Mouse (Mus musculus) heart, postnatal 25 days (tissue): ENCODE measurements around the gene Zcchc17. TPM values are rescaled to one million over a fixed set of nuclear protein-coding genes. Genes with fewer than 3 reads are reported as not detected.

Experiments used
- DNase-seq: peaks from one replicate; pipeline ENCODE4 v3.0.0; 2022; ENCODE audit warnings: low spot score
- intact Hi-C: fragments of 180-260 bp; cut with DNase I; formaldehyde crosslinking; loops from one replicate; pipeline ENCODE4 v1.15.1; 2025
- total RNA-seq, 2 experiments: library from RNA; stranded (reverse); gene quantifications; 2 replicates each; pipeline ENCODE4 v1.2.3; 2021

The Zcchc17 gene
- total RNA-seq, 2 experiments from 2014 or later, result 26.2 to 28.9 TPM

- no peak for DNase-seq
- intact Hi-C loops, result no loop called here
Observed at GRCm38 (mm10) chr4:130294513-130294912, 65.2 kb downstream of the Zcchc17 start.

DNA sequence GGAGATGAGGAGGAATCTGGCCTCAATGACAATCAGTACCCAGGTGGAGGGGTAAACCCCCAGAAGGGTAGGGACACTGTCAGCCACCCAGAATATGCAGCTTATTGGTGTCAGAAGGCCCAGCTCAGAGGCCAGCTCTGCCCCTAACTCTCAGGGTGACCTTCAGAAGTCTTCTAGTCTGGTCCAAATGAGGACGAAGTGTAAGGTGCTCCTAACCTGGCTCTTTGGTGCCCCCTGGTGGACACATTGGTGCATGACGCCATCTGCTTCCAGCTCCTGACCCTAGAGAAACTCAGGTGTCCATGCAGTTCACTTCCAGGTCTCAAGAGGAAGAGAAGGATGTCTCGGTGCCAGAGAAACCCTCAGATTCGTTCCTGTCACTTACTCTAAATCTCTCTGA lies 67.5 kb downstream of the Zcchc17 start:
- intact Hi-C loops, result loop anchor here (1.0 kb wide), 1 partner anchor 28 kb away; no protein-coding TSS in a partner anchor
- DNase-seq, result no peak

DNA sequence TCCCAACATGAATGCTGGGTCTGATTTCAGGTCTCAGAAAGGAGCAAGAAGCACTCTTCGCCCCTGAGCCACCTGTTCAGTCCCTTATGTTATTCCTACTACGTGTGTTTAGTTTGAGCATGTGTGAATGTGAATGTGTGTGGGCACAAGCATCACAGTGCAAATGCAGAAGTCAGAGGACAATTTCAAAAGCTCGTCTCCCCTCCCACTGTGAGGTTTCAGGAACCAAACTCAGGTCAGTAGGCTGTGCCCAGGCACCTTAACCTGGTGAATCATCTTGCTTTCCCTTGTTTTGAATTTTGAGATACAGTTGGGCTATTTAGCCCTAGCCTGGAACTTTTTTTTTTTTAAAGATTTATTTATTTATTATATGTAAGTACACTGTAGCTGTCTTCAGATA lies 69.9 kb downstream of the Zcchc17 start:
- no peak for DNase-seq
- intact Hi-C loops, result loop anchor here (2.0 kb wide), 1 partner anchor 91 kb away; no protein-coding TSS in a partner anchor

GRCm38 (mm10) chr4:130286531-130286930 lies 73.2 kb downstream of the Zcchc17 start:
- no peak for DNase-seq
- intact Hi-C loops, result no loop called here

DNA sequence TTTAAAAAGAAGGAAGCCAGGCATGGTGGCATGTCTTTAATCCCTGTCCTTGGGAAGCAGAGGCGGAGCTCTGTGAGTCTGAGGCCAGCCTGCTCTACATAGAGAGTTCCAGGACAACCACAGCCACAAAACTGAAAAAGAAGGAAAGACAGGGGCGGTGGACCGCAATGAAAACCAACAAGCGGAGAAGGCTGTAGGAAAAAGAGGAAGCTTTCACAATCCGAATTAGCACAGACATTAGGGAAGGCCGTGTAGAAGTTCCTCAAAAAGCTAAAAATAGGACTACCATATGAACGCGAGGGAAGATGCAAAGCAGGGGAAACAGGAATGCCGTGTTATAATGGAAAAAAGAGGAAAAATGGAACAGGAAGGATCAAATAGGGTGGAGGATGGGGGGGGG lies 75.9 kb downstream of the Zcchc17 start:
- intact Hi-C loops, result no loop called here
- DNase-seq, result no peak

GRCm38 (mm10) chr4:130282856-130283255 lies 76.9 kb downstream of the Zcchc17 start:
- intact Hi-C loops, result no loop called here
- no peak for DNase-seq

GRCm38 (mm10) chr4:130279105-130279504 lies 80.6 kb downstream of the Zcchc17 start, which contains the start of gene Serinc2:
Serinc2 (minus strand) TSS chr4:130279205.
- no peak for DNase-seq
- intact Hi-C loops, result no loop called here

DNA sequence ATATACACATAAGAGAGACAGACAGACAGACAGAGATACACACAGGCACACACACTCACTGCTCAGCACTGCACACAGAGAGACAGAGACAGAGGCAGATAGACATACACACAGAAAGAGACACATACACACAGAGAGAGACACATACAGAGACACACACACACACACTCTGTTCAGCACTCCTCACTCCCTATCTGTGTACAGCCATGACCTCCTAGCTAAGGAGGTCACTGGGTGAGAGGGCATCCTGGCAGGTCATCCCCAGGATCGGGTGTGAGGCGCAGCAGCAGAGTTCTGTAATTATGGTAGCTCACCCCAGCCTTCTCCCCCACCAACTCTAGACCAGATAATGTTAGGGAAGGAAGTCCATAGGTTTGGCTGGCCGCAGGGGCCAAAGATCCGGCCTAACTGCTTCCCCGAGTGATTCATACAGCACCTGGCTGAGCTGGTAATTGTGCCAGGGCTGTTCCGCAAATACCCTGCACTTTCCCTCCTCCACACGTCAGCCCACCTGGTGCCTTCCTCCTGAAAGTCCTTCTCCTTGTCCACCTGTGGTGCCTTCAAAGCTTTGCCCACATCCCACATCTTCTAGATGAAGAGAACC lies 83.1 kb downstream of the Zcchc17 start:
- DNase-seq, result no peak
- intact Hi-C loops, result no loop called here

GRCm38 (mm10) chr4:130275823-130276105 lies 84.0 kb downstream of the Zcchc17 start:
- DNase-seq, result no peak
- intact Hi-C loops, result no loop called here

DNA sequence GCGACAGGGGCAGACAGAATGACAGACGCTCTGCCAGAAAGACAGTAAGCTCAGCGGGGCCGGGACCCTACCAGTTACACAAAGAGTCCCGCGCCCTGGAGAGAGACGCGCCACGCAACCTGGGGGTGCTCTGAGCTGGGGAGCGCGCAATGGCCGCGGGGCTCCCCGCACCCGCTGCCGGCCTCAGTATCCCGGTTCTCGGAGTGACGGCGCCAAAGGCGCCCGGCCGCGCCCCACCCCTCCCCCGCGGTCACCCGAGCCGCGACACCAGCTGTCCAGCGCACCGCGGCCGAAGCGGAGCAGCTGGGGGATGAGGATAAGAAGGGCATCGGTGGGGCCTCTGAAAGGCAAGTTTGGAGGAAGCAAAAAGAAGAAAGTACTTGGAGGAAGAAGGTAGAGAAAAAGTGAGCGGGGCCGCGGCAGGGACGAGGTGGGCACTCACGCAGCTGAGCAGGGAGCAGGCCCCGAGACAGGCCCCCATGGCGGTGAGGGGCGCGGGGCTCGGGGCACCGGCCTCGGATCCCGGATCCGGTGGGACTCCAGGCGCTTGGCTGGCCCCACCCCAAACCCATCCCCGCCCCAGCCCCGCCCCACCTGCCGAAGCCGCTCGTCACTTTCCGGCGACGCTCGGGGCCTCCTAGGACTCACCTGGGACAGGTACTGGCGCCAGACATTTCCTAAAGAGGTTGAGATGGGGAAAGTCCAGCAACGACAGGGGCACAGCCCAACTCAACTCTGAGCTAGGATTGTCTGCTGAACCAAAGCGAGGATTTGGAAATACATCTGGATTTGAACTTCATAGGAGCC lies 84.5 kb downstream of the Zcchc17 start:
- DNase-seq, result no peak
- intact Hi-C loops, result no loop called here

DNA sequence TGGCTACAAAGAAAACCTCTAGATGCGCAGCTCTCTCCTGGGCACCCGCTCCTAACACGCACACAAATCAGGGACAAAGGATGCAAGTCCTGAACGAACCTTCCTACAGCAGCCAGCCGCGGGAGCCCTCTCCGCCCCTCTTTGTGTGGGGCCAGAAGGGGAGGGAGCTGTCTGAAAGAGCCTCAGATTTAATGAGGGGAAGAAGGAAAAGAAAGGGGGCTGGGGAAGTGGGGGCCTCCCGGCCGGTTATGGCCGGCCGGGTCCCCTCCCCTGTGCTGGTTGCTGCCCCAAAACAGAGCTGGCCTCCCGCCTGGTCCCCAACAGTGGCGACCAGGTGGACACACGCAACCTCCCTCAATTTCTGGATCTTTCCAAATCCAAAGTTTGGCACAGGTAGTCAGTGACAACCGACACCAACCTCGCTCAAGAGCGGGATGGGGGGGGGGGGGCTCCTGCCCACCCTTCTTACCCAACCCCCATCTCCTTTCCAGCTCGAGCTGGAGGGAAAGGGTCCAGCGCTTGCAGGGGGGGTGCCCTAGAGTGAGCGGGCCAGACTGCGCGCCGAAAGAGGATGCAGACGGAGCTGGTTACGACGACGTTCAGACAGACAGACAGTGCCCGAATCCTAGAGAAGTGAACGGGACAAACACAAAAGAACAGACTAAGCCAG lies 85.3 kb downstream of the Zcchc17 start:
- DNase-seq, result no peak
- intact Hi-C loops, result no loop called here

- no peak for DNase-seq
- intact Hi-C loops, result no loop called here
Observed at GRCm38 (mm10) chr4:130273698-130274345, 85.9 kb downstream of the Zcchc17 start.

- DNase-seq, result no peak
- intact Hi-C loops, result no loop called here
Observed at GRCm38 (mm10) chr4:130270611-130271347, 89.0 kb downstream of the Zcchc17 start.

DNA sequence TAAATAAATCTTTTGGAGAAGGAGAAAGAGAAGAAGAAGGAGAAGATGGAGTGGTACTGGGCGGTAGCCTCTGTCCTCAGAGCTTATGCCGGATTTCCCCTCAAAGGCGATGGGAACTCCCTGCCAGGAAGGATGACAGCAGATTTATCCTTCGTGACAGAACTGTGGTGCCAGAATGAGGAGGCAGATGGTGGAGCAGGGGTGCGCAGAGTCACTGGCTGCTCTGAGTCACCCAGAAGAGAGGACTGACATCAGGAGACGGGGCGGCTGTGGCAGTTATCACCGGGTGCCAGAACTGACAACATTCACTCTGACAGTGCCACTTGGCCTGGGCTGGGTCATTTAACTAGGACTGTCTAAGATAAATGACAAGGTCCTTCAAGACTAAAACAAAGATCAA lies 89.7 kb downstream of the Zcchc17 start:
- intact Hi-C loops, result no loop called here
- DNase-seq, result no peak

DNA sequence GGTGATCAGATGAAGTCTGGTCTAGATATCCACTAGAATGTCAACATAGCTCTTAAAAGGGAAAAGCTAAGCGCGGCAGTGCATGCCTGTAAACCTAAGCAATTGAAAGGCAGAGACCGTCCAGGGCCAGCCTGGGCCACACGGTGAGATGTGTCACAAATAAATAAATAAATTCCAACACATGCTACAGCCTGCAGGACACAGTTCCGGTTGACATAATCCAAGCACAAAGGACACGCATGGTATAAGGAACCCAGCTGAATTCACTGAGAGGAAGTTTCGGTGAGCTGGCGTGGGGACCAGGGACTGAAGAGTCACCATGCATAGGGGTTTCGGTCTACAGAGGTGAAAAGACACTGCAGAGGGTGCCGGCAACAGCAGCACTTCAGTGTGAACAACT lies 91.0 kb downstream of the Zcchc17 start:
- DNase-seq, result no peak
- intact Hi-C loops, result no loop called here

DNA sequence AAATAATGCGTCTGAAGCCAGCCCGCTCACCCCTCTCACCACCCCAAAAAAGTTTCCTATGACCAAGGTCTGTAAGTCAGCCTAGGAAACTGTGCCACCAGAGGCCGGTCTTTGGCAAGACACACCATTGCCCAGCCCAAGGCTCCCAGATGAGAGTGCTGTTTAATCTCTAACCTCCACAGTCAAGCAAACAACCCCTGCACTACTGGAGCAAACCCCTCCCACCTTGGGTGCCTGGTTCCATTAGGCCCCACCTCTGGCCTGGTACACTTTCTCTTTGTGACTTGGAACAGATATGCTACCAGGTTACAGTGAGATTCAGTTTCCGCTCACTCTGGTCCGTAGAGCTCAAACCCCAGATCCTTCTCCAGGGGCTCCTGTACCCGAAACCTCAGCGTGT lies 92.7 kb downstream of the Zcchc17 start:
- no peak for DNase-seq

GRCm38 (mm10) chr4:130266601-130267000 lies 93.1 kb downstream of the Zcchc17 start:
- DNase-seq, result no peak
- intact Hi-C loops, result no loop called here

More for the DNA sequence above, 92.7 kb downstream of the Zcchc17 start:
- intact Hi-C loops, result no loop called here
